Mouse (Mus musculus) liver, embryonic 14.5 days (tissue): ENCODE results near the gene Gm21987.
A peak's percentile ranks its signal among the peaks of the same experiment; 100 is the strongest.

Source experiments
- CTCF ChIP-seq: IDR thresholded peaks from 2 replicates; pipeline ENCODE4 v1.5.1; 2016; ENCODE audit warnings: antibody characterized with exemption, low read depth, control low read depth
- EP300 ChIP-seq: IDR thresholded peaks from 2 replicates; pipeline ENCODE4 v1.6.1; 2016; ENCODE audit warnings: antibody characterized with exemption, low read depth

- peak; percentile 50 for TF ChIP-seq CTCF
- no peak for TF ChIP-seq EP300
Measured at GRCm38 (mm10) chr16:38376163-38376840, 29.5 kb downstream of the Gm21987 start.
